Mouse (Mus musculus): ENCODE data around the gene Caskin1. TPM values are rescaled to one million over a fixed set of nuclear protein-coding genes. Genes with fewer than 3 reads are reported as not detected.

Gene Caskin1
- polyA plus RNA-seq, 1 experiment, result not detected

DNA sequence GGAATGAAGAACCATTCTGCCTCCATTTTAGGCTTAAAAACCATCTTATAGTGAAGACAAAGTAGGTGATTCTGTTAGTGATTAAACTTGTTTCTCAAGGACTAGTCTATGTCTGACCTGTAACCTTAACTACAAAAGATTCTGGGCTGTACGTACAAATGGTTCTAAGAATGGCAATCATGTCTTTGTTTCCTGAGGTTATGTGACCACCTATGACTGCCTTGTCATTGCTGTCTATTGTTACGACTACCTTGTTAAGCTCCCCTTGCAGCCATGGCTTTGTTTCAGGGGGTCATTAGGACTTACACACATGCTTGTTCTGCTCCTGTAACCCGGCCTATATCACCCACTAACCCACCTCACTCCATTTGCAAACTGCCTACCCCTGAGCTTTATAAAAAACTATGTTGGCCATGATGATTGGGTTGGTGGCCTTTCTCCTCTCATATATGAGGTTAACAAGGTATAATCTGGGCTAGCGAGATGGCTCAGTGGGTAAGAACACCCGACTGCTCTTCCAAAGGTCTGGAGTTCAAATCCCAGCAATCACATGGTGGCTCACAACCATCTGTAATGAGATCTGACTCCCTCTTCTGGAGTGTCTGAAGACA lies 19.7 kb upstream of the Caskin1 start:
- WGBS, result 88% methylated on average over 5 of the region's 5 CpGs
- TF ChIP-seq POLR2A (IDR thresholded peaks at IDR 0.05; ENCODE audit: borderline replicate concordance, control insufficient read depth, low read depth, low read length) (no peak), CTCF (IDR thresholded peaks at IDR 0.05; ENCODE audit: control insufficient read depth, insufficient read depth, low read length) (no peak)

DNA sequence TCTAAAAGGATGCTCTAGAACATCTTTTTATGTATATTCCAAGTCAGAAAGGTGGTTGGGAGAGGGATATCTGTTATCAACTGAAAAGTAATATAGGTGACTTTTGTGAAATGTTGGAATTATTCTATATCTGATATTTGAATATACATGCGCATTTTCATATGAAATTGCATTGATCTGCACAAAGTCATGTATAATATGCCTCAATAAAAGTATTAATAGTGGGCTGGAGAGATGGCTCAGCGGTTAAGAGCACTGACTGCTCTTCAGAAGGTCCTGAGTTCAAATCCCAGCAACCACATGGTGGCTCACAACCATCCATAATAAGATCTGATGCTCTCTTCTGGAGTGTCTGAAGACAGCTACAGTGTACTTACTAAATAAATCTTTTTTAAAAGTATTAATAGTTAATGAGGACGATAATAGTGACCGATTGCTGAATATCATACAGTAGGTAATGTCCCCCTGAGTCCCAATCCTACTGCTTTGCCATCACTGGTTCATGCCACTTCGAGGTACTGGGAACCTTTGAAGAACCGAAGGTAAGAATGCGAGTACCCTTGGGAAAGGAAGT lies 19.0 kb upstream of the Caskin1 start:
- 16% methylated on average over 7 of the region's 7 CpGs for WGBS
- Histone ChIP-seq H3K4me3 (replicated peaks; ENCODE audit: control insufficient read depth, low read depth, low read length) (peak overlapping the region; percentile 94), H3K27ac (ENCODE audit: control insufficient read depth, insufficient read depth, low read depth, low read length, poor library complexity) (peak overlapping the region; percentile 94), H3K4me1 (ENCODE audit: control insufficient read depth, insufficient read depth, low read length) (no peaks in the 10 kb centered on the region; the same call in none of the 2 replicates)
- TF ChIP-seq POLR2A (IDR thresholded peaks at IDR 0.05; ENCODE audit: borderline replicate concordance, control insufficient read depth, low read depth, low read length) (no peak), CTCF (IDR thresholded peaks at IDR 0.05; ENCODE audit: control insufficient read depth, insufficient read depth, low read length) (no peak)

More for the DNA sequence above, 19.7 kb upstream of the Caskin1 start:
- H3K4me1 ChIP-seq (ENCODE audit: control insufficient read depth, insufficient read depth, low read length), result no peaks in the 10 kb centered on the region; the same call in none of the 2 replicates
- no peak overlapping the region for H3K4me3 ChIP-seq (replicated peaks; ENCODE audit: control insufficient read depth, low read depth, low read length)
- no peak overlapping the region for H3K27ac ChIP-seq (ENCODE audit: control insufficient read depth, insufficient read depth, low read depth, low read length, poor library complexity)

DNA sequence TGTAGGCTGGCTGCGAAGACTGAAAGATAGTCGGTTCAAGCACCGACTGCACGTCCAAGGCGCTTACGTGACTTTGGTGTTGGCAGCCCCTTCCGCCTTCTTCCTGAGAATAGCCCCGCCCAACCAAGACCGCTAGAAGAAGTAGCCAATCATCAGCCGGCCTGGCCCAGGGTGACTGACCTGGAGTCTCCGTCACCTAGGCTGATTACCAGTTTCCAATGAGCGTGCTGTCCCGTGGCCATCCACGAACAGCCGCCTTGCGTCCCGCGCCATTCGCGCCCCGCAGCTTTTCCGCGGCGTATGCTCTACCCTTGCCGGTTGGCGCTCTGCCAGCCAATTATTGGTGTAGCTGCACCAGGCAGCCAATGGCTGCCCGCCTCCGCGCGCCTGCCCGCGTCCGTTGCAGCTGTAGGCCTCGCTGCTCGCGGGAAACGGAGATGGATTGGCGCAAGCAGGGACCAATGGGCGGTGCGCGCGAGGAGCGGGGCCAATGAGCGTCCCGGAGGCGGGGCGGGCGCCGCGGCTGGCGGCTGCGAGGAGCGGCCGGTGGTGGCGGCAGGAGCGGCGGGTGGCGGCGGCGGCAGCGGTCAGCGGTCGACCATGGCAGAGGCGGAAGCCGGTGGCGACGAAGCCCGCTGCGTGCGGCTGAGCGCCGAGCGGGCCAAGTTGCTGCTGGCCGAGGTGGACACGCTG lies 18.3 kb upstream of the Caskin1 start, which contains the start of the genes E4f1 and Pgp:
TSS of gene E4f1 (minus strand) at position 404 of the 693 bp plus-strand sequence.
TSS of gene Pgp (plus strand) at position 483 of the 693 bp plus-strand sequence.
- H3K4me3 ChIP-seq (replicated peaks; ENCODE audit: control insufficient read depth, low read depth, low read length), result peak within 1 kb of the TSS; percentile 94
- under 1% methylated on average over 73 of the region's 75 CpGs for WGBS
- peak; percentile 89; the same call in 1 of the 2 replicates for TF ChIP-seq POLR2A (IDR thresholded peaks at IDR 0.05; ENCODE audit: borderline replicate concordance, control insufficient read depth, low read depth, low read length)
- TF ChIP-seq CTCF (IDR thresholded peaks at IDR 0.05; ENCODE audit: control insufficient read depth, insufficient read depth, low read length), result no peak
- no peaks in the 10 kb centered on the region; the same call in none of the 2 replicates for H3K4me1 ChIP-seq (ENCODE audit: control insufficient read depth, insufficient read depth, low read length)
- peak within 1 kb of the TSS; percentile 94 for H3K27ac ChIP-seq (ENCODE audit: control insufficient read depth, insufficient read depth, low read depth, low read length, poor library complexity)

DNA sequence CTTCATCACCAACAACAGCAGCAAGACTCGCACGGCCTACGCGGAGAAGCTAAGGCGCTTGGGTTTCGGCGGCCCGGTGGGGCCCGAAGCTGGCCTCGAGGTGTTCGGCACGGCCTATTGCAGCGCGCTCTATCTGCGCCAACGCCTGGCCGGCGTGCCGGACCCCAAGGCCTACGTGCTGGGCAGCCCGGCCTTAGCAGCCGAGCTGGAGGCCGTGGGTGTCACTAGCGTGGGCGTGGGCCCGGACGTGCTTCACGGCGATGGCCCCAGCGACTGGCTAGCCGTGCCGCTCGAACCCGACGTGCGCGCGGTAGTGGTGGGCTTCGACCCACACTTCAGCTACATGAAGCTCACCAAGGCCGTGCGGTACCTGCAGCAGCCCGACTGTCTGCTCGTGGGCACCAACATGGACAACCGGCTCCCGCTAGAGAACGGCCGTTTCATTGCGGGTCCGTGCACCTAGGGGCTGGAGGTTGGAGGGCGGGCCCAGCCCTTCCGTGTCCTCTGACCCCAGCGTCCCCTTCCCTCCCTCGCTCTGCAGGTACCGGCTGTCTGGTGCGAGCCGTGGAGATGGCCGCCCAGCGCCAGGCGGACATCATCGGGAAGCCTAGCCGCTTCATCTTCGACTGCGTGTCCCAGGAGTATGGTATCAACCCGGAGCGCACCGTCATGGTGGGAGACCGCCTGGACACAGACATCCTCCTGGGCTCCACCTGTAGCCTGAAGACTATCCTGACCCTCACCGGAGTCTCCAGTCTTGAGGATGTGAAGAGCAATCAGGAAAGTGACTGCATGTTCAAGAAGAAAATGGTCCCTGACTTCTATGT lies 17.5 kb upstream of the Caskin1 start:
- Histone ChIP-seq H3K4me1 (ENCODE audit: control insufficient read depth, insufficient read depth, low read length) (no peaks in the 10 kb centered on the region; the same call in none of the 2 replicates), H3K27ac (ENCODE audit: control insufficient read depth, insufficient read depth, low read depth, low read length, poor library complexity) (peak overlapping the region; percentile 81), H3K4me3 (replicated peaks; ENCODE audit: control insufficient read depth, low read depth, low read length) (peak overlapping the region; percentile 94)
- peak; percentile 22; the same call in 1 of the 2 replicates for TF ChIP-seq POLR2A (IDR thresholded peaks at IDR 0.05; ENCODE audit: borderline replicate concordance, control insufficient read depth, low read depth, low read length)
- no peak for TF ChIP-seq CTCF (IDR thresholded peaks at IDR 0.05; ENCODE audit: control insufficient read depth, insufficient read depth, low read length)
- 2% methylated on average over 68 of the region's 68 CpGs for WGBS

DNA sequence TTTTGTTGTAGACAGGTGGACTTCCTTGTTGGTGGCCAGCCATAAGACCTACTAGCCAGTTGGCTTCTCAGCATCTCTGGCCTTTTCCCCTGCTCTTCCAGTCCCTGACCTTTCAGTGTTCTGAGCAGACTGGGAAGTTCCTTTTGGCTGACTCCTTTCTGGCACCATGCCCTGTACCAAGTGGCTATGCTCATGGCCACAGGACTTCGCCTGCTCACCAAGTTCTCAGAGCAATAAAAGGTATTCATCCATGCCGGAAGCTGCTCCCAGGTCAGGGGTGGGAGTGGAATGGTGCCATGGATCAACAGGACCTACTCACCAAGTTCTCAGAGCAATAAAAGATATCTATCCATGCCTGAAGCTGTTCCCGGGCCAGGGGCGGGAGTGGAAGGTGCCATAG lies 15.9 kb upstream of the Caskin1 start:
- Histone ChIP-seq H3K4me1 (ENCODE audit: control insufficient read depth, insufficient read depth, low read length) (peaks cover 2% of the 10 kb centered on the region), H3K27ac (ENCODE audit: control insufficient read depth, insufficient read depth, low read depth, low read length, poor library complexity) (no peak overlapping the region), H3K4me3 (replicated peaks; ENCODE audit: control insufficient read depth, low read depth, low read length) (peak overlapping the region; percentile 19)
- WGBS, result 75% methylated on average over 4 of the region's 4 CpGs
- TF ChIP-seq CTCF (IDR thresholded peaks at IDR 0.05; ENCODE audit: control insufficient read depth, insufficient read depth, low read length) (no peak), POLR2A (IDR thresholded peaks at IDR 0.05; ENCODE audit: borderline replicate concordance, control insufficient read depth, low read depth, low read length) (no peak)

DNA sequence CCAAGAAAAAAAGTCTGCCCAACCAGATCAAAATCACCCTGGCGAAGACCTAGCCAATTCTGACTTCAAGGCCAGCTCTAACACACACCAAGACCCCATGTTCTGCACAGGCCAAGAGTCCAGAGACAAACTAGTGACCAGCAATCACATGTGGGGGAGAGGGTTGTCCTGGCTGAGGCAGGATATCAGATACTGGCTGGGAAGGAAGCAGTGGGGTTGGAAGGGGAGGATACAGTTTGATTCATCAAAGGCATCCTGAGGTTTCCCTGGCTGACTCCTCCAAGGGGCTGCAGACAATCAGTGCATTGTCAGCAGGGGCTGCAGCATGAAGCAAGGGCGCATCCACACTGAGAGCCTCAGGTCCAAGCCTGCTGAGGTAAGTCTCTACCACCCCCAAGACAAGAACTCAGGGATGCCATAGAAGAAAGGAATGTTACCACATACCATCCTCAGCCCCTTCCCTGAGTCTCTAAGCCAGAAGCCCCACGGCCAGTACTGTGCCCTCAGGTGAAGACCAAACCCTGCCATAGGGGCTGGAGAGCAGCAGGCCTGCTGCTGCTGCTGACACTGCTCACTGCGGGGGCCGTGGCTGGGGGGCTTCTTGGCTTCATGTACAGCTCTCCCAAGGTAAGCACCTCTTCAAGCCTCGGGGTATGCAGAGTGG lies 14.7 kb upstream of the Caskin1 start, which contains the start of gene Bricd5:
TSS of gene Bricd5 (plus strand) at position 273 of the 664 bp plus-strand sequence.
- H3K4me1 ChIP-seq (ENCODE audit: control insufficient read depth, insufficient read depth, low read length), result peaks cover 5% of the 10 kb centered on the region

DNA sequence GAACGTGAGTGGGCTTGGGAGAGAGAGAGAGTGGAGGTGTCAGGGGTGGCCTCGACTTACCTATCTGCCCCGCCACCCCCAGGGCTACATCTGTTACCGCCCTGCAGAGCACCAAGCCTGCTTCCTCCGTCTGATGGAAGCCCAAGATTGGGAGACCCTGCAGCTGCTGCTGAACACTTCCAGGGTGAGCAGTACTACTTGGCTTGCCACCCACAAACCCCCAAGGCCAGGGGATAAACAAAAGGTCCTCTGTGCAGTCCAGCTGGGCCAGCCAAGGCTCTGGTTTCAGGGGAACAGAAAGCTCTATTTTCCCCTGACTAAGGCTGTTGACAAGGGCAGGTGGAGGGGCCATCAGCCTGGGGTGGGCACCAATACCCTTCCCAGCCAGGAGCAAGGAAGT lies 13.8 kb upstream of the Caskin1 start:
- WGBS, result 92% methylated on average over 5 of the region's 5 CpGs
- Histone ChIP-seq H3K27ac (ENCODE audit: control insufficient read depth, insufficient read depth, low read depth, low read length, poor library complexity) (no peak overlapping the region), H3K4me3 (replicated peaks; ENCODE audit: control insufficient read depth, low read depth, low read length) (no peak overlapping the region), H3K4me1 (ENCODE audit: control insufficient read depth, insufficient read depth, low read length) (peaks cover 5% of the 10 kb centered on the region)
- TF ChIP-seq CTCF (IDR thresholded peaks at IDR 0.05; ENCODE audit: control insufficient read depth, insufficient read depth, low read length) (no peak), POLR2A (IDR thresholded peaks at IDR 0.05; ENCODE audit: borderline replicate concordance, control insufficient read depth, low read depth, low read length) (no peak)

More for the DNA sequence above, 14.7 kb upstream of the Caskin1 start, which contains the start of gene Bricd5:
- 80% methylated on average over 6 of the region's 6 CpGs for WGBS
- no peak within 1 kb of the TSS; the same call in 1 of the 2 replicates for H3K27ac ChIP-seq (ENCODE audit: control insufficient read depth, insufficient read depth, low read depth, low read length, poor library complexity)
- TF ChIP-seq CTCF (IDR thresholded peaks at IDR 0.05; ENCODE audit: control insufficient read depth, insufficient read depth, low read length), result no peak
- no peak for TF ChIP-seq POLR2A (IDR thresholded peaks at IDR 0.05; ENCODE audit: borderline replicate concordance, control insufficient read depth, low read depth, low read length)
- H3K4me3 ChIP-seq (replicated peaks; ENCODE audit: control insufficient read depth, low read depth, low read length), result peak within 1 kb of the TSS; percentile 19
